Mouse (Mus musculus): ENCODE data around the gene Arhgef19. TPM values are rescaled to one million over a fixed set of nuclear protein-coding genes. Genes with fewer than 3 reads are reported as not detected.

Arhgef19 gene
- polyA plus RNA-seq, 1 experiment from 2014 or later, result 6.6 TPM

DNA sequence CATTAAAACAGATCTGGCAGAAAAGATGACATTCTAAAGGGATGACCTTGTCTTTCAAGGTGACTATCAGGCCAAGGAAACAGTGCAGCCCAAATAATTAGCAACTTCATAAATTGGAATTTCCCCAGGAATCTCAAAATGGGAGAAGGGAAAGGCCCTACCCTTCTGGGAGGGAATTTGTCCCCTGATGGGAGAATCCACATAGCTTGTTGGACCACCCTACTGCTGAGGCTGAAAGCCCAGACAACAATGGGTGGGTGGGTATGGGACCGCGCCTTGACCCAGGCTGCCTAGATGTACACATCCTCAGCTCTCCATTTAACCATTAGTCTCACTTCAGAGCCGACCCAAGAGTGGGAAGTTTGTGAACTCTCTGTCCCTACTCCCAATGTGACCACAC is 45.2 kb downstream of the Arhgef19 start:
- 80% methylated on average over 3 of the region's 3 CpGs for WGBS
- Histone ChIP-seq H3K9me3 (ENCODE audit: control insufficient read depth, low read length) (no peaks in the 10 kb centered on the region), H3K27me3 (ENCODE audit: control insufficient read depth, insufficient read depth, low read length) (no peaks in the 10 kb centered on the region), H3K4me3 (ENCODE audit: low read depth, low read length) (no peak overlapping the region), H3K36me3 (ENCODE audit: control insufficient read depth, insufficient read depth, low read length) (no peaks in the 10 kb centered on the region), H3K9ac (ENCODE audit: low read length) (no peak overlapping the region), H3K27ac (replicated peaks) (no peak overlapping the region), H3K4me2 (replicated peaks; ENCODE audit: low read depth) (no peak overlapping the region), H3K4me1 (replicated peaks; ENCODE audit: control insufficient read depth, insufficient read depth) (0 out of 2 replicates have a peak, but pooled peaks cover 6% of the 10 kb centered on the region)
- DNase-seq (ENCODE audit: low spot score), result no peak
- ATAC-seq (ENCODE audit: low FRiP score, low TSS enrichment), result no peak
- TF ChIP-seq CTCF (IDR thresholded peaks at IDR 0.05; ENCODE audit: low read depth) (no peak), EP300 (optimal IDR thresholded peaks at IDR 0.05) (no peak)

DNA sequence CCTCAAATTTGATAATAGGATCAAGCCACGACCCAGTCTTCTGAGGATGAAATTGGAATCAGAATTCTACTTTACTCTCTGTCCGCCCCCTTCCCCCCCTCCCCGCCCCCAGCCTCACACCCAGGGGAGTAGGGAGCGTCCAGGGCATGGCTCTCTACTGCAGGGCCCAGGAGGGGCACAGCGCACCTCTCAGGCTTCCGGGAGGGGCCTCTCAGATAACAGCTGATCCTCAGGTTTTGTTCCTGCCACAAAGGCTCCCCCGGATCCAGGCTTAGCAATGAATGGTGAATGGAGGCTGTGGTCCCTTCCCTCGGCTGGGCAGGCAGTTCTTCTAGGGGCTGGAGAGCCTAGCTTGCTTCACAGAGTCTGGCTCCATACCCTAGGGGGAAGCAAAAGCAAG is 45.8 kb downstream of the Arhgef19 start:
- H3K4me3 ChIP-seq (ENCODE audit: low read depth, low read length), result no peak overlapping the region
- ATAC-seq (ENCODE audit: low FRiP score, low TSS enrichment), result no peak
- H3K4me2 ChIP-seq (replicated peaks; ENCODE audit: low read depth), result no peak overlapping the region
- no peak for DNase-seq (ENCODE audit: low spot score)
- H3K4me1 ChIP-seq (replicated peaks; ENCODE audit: control insufficient read depth, insufficient read depth), result 0 out of 2 replicates have a peak, but pooled peaks cover 6% of the 10 kb centered on the region
- H3K36me3 ChIP-seq (ENCODE audit: control insufficient read depth, insufficient read depth, low read length), result no peaks in the 10 kb centered on the region
- H3K9ac ChIP-seq (ENCODE audit: low read length), result no peak overlapping the region
- no peaks in the 10 kb centered on the region for H3K9me3 ChIP-seq (ENCODE audit: control insufficient read depth, low read length)
- no peak overlapping the region for H3K27ac ChIP-seq (replicated peaks)
- no peaks in the 10 kb centered on the region for H3K27me3 ChIP-seq (ENCODE audit: control insufficient read depth, insufficient read depth, low read length)
- 29% methylated on average over 8 of the region's 8 CpGs for WGBS
- no peak for TF ChIP-seq CTCF (IDR thresholded peaks at IDR 0.05; ENCODE audit: low read depth)
- no peak for TF ChIP-seq EP300 (optimal IDR thresholded peaks at IDR 0.05)

DNA sequence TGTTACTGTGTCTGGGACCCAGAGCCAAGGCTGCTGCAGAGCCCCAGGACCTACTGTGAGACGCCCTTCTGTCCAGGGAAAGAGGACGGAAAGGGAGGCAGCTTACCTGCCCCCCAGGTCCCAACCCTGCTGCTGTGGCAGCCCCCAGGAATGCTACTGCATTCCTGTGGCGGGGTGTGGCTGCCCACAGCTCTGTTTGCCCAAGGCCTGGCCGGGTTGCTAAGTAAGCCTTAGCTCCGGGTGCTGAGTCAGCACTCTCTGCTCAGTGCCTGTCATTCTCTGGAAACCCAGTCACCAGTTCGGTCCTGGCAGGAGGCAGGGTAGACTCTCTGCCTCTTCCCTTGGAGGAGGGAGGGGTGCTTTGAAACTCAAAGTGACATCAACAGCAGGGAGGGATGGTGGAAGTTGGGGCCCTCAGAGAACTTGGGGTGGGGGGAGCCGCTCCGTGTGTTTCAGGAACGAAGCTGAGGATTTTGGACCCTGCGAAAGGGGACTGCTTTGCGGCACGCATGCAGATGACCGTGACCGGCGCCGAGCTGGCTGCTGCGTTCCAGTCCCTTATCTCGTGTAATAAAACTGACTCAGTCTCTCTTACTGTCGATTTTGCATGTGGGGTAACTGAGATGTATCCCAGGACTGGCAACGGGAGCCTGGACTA is 47.7 kb downstream of the Arhgef19 start:
- no peak for TF ChIP-seq EP300 (optimal IDR thresholded peaks at IDR 0.05)
- TF ChIP-seq CTCF (IDR thresholded peaks at IDR 0.05; ENCODE audit: low read depth), result no peak
- no peaks in the 10 kb centered on the region for H3K9me3 ChIP-seq (ENCODE audit: control insufficient read depth, low read length)
- H3K36me3 ChIP-seq (ENCODE audit: control insufficient read depth, insufficient read depth, low read length), result no peaks in the 10 kb centered on the region
- H3K4me2 ChIP-seq (replicated peaks; ENCODE audit: low read depth), result 0 out of 2 replicates have a peak overlapping the region, but pooled peaks have one; percentile 9
- no peak overlapping the region for H3K4me3 ChIP-seq (ENCODE audit: low read depth, low read length)
- H3K27me3 ChIP-seq (ENCODE audit: control insufficient read depth, insufficient read depth, low read length), result no peaks in the 10 kb centered on the region
- peak overlapping the region; percentile 45 for H3K27ac ChIP-seq (replicated peaks)
- H3K9ac ChIP-seq (ENCODE audit: low read length), result 0 out of 2 replicates have a peak overlapping the region, but pooled peaks have one; percentile 35
- peaks cover 11% of the 10 kb centered on the region; the same call in 1 of the 2 replicates for H3K4me1 ChIP-seq (replicated peaks; ENCODE audit: control insufficient read depth, insufficient read depth)
- ATAC-seq (ENCODE audit: low FRiP score, low TSS enrichment) (peak; percentile 89), DNase-seq (ENCODE audit: low spot score) (peak; percentile 91)
- WGBS, result 23% methylated on average over 20 of the region's 20 CpGs

DNA sequence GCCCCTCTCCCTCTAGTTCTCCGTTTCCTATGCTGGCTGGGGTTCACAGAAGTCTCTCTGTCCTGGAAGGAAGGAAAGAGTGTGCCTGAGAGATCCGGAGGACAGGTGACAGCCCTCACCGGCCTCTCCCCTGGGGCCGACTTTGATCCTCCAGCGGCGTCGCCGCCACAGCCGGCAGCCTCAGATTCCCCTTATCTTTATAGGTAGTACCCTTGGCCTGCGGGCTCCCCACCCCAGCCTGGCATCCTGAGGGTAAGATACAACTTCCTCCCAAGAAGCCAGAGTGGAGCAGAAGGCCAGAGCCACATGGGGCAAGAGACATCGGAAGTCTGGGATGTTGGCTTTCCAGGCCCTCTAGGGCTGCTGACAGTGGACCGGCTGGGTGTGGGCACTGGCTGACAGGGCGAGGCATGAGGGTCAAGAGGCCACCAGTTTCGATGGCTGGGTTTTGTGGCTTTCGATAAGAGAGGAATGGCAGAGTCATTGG is 48.3 kb downstream of the Arhgef19 start:
- DNase-seq (ENCODE audit: low spot score), result peak; percentile 76
- TF ChIP-seq EP300 (optimal IDR thresholded peaks at IDR 0.05) (no peak), CTCF (IDR thresholded peaks at IDR 0.05; ENCODE audit: low read depth) (no peak)
- 30% methylated on average over 15 of the region's 15 CpGs for WGBS

DNA sequence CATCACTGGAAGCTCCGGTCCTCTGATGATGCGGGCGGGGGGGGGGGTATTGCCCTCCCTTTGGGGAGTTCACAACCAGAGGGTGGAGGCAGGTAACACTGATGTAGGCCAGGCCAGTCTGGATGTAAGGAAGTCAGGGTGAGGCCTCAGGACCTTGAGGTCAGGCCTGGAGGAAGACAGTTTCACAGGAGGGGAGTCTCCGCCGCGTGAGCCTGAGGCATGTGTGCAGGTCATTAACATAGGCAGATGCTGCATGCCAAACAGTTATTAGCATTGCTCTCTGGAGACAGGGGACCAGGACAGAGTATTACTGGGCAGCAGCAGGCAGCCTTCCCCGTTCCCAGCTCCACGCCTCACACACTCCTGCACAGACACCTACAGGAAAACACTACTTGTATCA is 48.9 kb downstream of the Arhgef19 start:
- WGBS, result 70% methylated on average over 8 of the region's 8 CpGs
- TF ChIP-seq CTCF (IDR thresholded peaks at IDR 0.05; ENCODE audit: low read depth), result no peak
- TF ChIP-seq EP300 (optimal IDR thresholded peaks at IDR 0.05), result no peak
- no peak for DNase-seq (ENCODE audit: low spot score)
- Histone ChIP-seq H3K27ac (replicated peaks) (no peak overlapping the region; the same call in 1 of the 2 replicates), H3K36me3 (ENCODE audit: control insufficient read depth, insufficient read depth, low read length) (no peaks in the 10 kb centered on the region), H3K4me1 (replicated peaks; ENCODE audit: control insufficient read depth, insufficient read depth) (peaks cover 11% of the 10 kb centered on the region; the same call in 1 of the 2 replicates), H3K4me3 (ENCODE audit: low read depth, low read length) (no peak overlapping the region), H3K9me3 (ENCODE audit: control insufficient read depth, low read length) (no peaks in the 10 kb centered on the region), H3K27me3 (ENCODE audit: control insufficient read depth, insufficient read depth, low read length) (no peaks in the 10 kb centered on the region), H3K4me2 (replicated peaks; ENCODE audit: low read depth) (no peak overlapping the region), H3K9ac (ENCODE audit: low read length) (no peak overlapping the region)
- ATAC-seq (ENCODE audit: low FRiP score, low TSS enrichment), result no peak

More for the DNA sequence above, 48.3 kb downstream of the Arhgef19 start:
- peak; percentile 67 for ATAC-seq (ENCODE audit: low FRiP score, low TSS enrichment)
- Histone ChIP-seq H3K27me3 (ENCODE audit: control insufficient read depth, insufficient read depth, low read length) (no peaks in the 10 kb centered on the region), H3K9ac (ENCODE audit: low read length) (0 out of 2 replicates have a peak overlapping the region, but pooled peaks have one; percentile 35), H3K4me1 (replicated peaks; ENCODE audit: control insufficient read depth, insufficient read depth) (peaks cover 11% of the 10 kb centered on the region; the same call in 1 of the 2 replicates), H3K4me3 (ENCODE audit: low read depth, low read length) (no peak overlapping the region), H3K4me2 (replicated peaks; ENCODE audit: low read depth) (0 out of 2 replicates have a peak overlapping the region, but pooled peaks have one; percentile 9), H3K27ac (replicated peaks) (peak overlapping the region; percentile 45), H3K9me3 (ENCODE audit: control insufficient read depth, low read length) (no peaks in the 10 kb centered on the region), H3K36me3 (ENCODE audit: control insufficient read depth, insufficient read depth, low read length) (no peaks in the 10 kb centered on the region)
